Mouse (Mus musculus): Measurements from ENCODE around the gene Nxpe5. TPM values are rescaled to one million over a fixed set of nuclear protein-coding genes. Genes with fewer than 3 reads are reported as not detected.

The Nxpe5 gene
- total and polyA plus RNA-seq, 2 experiments from 2014 or later, result not detected

GRCm38 (mm10) chr5:138277994-138278393 is 52.3 kb downstream of the Nxpe5 start:
- no peak overlapping the region for H3K27ac ChIP-seq (ENCODE audit: low read depth, low read length)
- H3K36me3 ChIP-seq (ENCODE audit: insufficient read depth), result peaks cover 13% of the 10 kb centered on the region; the same call in 1 of the 2 replicates
- DNase-seq, result no peak
- H3K4me1 ChIP-seq (ENCODE audit: insufficient read depth), result peaks cover 28% of the 10 kb centered on the region; the same call in 1 of the 2 replicates
- no peak for ATAC-seq
- TF ChIP-seq CTCF (IDR thresholded peaks at IDR 0.05; ENCODE audit: low read depth), result no peak
- 88% methylated on average over 7 of the region's 7 CpGs for WGBS
- no peaks in the 10 kb centered on the region for H3K27me3 ChIP-seq (ENCODE audit: insufficient read depth, low read length)
- H3K9me3 ChIP-seq (ENCODE audit: low read length), result no peaks in the 10 kb centered on the region
- peak overlapping the region; percentile 61 for H3K4me2 ChIP-seq (ENCODE audit: low read depth)
- no peak overlapping the region for H3K9ac ChIP-seq
- H3K4me3 ChIP-seq (ENCODE audit: low read depth, low read length), result peak overlapping the region; percentile 70; the same call in 1 of the 2 replicates

DNA sequence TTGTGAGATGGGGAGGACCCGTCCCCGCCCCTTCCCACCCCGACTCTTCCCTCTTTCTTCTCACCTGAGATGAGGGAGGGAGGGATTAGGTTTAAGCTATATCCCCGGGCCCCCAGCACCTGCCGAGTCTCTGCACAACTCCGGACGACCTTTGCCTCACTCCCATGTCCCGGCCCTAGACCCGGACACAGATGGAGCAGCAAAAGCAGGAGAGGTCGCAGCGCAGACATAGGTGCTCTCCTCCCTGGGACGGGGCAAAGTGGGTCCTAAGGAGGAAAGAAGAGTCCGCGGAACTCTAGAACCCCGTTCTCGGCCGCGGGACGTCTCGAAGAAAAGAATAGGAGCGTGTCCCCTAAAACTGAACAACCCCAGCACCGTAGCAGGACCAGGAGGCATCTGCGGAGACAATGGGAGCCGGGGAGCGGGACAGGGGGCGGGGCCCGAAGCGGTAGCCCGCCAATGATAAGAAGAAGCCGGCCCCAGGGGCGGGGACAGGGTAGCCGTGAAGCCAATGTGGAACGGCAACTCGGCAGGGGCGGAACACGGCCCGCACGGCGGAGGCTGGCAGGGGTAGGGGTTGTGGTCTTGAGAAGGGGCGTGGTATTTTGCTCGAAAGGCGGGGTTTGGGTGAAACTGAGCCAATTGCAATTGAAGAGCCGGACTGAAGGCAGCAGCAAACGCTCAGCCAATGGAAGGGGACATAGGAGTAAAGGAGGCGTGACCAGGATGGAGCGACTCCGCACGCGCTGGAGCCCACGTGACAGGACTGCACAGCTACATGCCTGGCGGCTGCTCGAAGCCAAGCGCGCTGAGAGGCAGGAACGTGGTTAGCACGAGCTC is 54.1 kb downstream of the Nxpe5 start, which contains the start of the genes Gm43720, Gpc2 and Stag3:
Gene Gm43720, minus strand, starts transcription at position 374 of the 840 bp plus-strand sequence.
Gene Gpc2, minus strand, starts transcription at position 421 of the 840 bp plus-strand sequence.
Gene Stag3, plus strand, starts transcription at position 656 of the 840 bp plus-strand sequence.
- peak within 1 kb of the TSS; percentile 61 for H3K4me2 ChIP-seq (ENCODE audit: low read depth)
- H3K9ac ChIP-seq, result peak within 1 kb of the TSS; percentile 64
- H3K4me3 ChIP-seq (ENCODE audit: low read depth, low read length), result peak within 1 kb of the TSS; percentile 70
- DNase-seq (peak; percentile 99), ATAC-seq (peak; percentile 98)
- no peaks in the 10 kb centered on the region for H3K9me3 ChIP-seq (ENCODE audit: low read length)
- TF ChIP-seq CTCF (IDR thresholded peaks at IDR 0.05; ENCODE audit: low read depth), result peak; percentile 19; the same call in 1 of the 2 replicates
- 3% methylated on average over 56 of the region's 56 CpGs for WGBS
- peak within 1 kb of the TSS; percentile 74 for H3K27ac ChIP-seq (ENCODE audit: low read depth, low read length)
- peaks cover 28% of the 10 kb centered on the region; the same call in 1 of the 2 replicates for H3K4me1 ChIP-seq (ENCODE audit: insufficient read depth)
- H3K36me3 ChIP-seq (ENCODE audit: insufficient read depth), result peaks cover 10% of the 10 kb centered on the region; the same call in 1 of the 2 replicates
- H3K27me3 ChIP-seq (ENCODE audit: insufficient read depth, low read length), result no peaks in the 10 kb centered on the region

- no peak overlapping the region for H3K9ac ChIP-seq
- no peak overlapping the region for H3K27ac ChIP-seq (ENCODE audit: low read depth, low read length)
- H3K4me2 ChIP-seq (ENCODE audit: low read depth), result peak overlapping the region; percentile 61
- peak overlapping the region; percentile 70 for H3K4me3 ChIP-seq (ENCODE audit: low read depth, low read length)
- peaks cover 10% of the 10 kb centered on the region; the same call in 1 of the 2 replicates for H3K36me3 ChIP-seq (ENCODE audit: insufficient read depth)
- H3K9me3 ChIP-seq (ENCODE audit: low read length), result no peaks in the 10 kb centered on the region
- H3K4me1 ChIP-seq (ENCODE audit: insufficient read depth), result peaks cover 27% of the 10 kb centered on the region; the same call in 1 of the 2 replicates
- TF ChIP-seq CTCF (IDR thresholded peaks at IDR 0.05; ENCODE audit: low read depth), result no peak
- ATAC-seq (no peak), DNase-seq (no peak)
- 24% methylated on average over 26 of the region's 26 CpGs for WGBS
- no peaks in the 10 kb centered on the region for H3K27me3 ChIP-seq (ENCODE audit: insufficient read depth, low read length)
Measured at GRCm38 (mm10) chr5:138280425-138280768, 54.7 kb downstream of the Nxpe5 start.

DNA sequence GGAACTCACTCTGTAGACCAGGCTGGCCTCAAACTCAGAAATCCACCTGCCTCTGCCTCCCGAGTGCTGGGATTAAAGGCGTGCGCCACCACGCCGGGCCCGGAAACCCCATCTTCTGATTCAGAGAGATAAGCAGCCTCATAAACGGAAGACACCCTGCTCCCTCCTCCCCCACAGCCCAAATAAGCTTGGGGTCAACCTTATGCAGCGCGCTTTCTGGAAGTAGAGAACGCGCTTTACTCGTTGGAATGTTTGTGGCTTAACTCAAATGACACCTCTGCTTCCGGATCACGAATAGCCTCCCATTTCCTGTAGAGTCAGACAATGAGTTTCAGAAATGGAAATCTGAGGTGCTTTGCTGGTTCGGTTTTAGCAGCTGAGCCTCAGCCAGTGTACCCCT is 55.1 kb downstream of the Nxpe5 start:
- Histone ChIP-seq H3K4me2 (ENCODE audit: low read depth) (peak overlapping the region; percentile 61; the same call in 1 of the 2 replicates), H3K4me3 (ENCODE audit: low read depth, low read length) (no peak overlapping the region), H3K4me1 (ENCODE audit: insufficient read depth) (peaks cover 23% of the 10 kb centered on the region; the same call in 1 of the 2 replicates), H3K27ac (ENCODE audit: low read depth, low read length) (no peak overlapping the region), H3K9me3 (ENCODE audit: low read length) (no peaks in the 10 kb centered on the region), H3K9ac (no peak overlapping the region), H3K27me3 (ENCODE audit: insufficient read depth, low read length) (no peaks in the 10 kb centered on the region), H3K36me3 (ENCODE audit: insufficient read depth) (peaks cover 10% of the 10 kb centered on the region; the same call in 1 of the 2 replicates)
- ATAC-seq, result no peak
- no peak for DNase-seq
- no peak for TF ChIP-seq CTCF (IDR thresholded peaks at IDR 0.05; ENCODE audit: low read depth)
- WGBS, result 95% methylated on average over 15 of the region's 15 CpGs

DNA sequence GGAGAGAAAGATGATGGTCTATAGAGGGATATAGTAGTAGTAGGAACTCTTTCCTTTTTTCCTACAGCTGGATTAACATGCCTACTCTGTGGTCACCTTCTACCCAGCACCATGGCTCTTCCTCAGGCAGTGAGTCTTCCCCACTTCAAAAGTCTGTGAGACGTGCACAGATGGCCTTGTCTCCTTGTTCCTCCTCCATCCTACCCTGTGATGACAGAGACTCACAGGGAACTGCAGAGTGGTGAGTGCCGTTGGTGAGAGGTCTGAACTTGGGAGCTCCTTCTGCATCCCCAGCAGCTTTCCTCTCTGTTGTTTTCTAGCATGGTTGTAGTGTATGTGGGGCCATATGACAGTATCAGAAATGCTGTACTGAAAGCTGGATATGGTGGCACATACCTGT is 56.1 kb downstream of the Nxpe5 start:
- Histone ChIP-seq H3K27ac (ENCODE audit: low read depth, low read length) (no peak overlapping the region), H3K4me1 (ENCODE audit: insufficient read depth) (peaks cover 13% of the 10 kb centered on the region; the same call in 1 of the 2 replicates), H3K9ac (no peak overlapping the region), H3K4me3 (ENCODE audit: low read depth, low read length) (no peak overlapping the region), H3K4me2 (ENCODE audit: low read depth) (no peak overlapping the region), H3K9me3 (ENCODE audit: low read length) (no peaks in the 10 kb centered on the region), H3K27me3 (ENCODE audit: insufficient read depth, low read length) (no peaks in the 10 kb centered on the region), H3K36me3 (ENCODE audit: insufficient read depth) (peaks cover 5% of the 10 kb centered on the region; the same call in 1 of the 2 replicates)
- WGBS, result 86% methylated on average over 2 of the region's 2 CpGs
- no peak for DNase-seq
- no peak for TF ChIP-seq CTCF (IDR thresholded peaks at IDR 0.05; ENCODE audit: low read depth)
- no peak for ATAC-seq

DNA sequence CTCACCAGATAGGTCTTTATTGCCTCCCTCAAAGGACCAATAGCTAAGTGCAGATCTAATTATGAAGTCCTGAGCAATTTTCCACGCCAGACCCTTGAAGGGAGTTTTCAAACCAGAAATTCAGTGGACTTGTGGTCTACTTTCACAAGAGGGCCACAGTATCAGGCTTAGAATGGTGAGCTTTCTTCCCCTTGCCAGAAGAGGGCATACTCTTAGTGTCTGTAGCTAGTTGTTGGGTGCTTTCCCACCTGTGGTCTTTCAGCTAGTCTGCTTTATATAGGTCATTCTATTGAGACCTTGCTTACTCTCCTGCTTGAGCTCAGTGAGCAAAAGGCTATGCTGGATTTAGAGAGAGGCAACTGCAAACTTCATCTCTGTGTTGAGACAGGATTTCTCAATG is 57.8 kb downstream of the Nxpe5 start:
- Histone ChIP-seq H3K4me1 (ENCODE audit: insufficient read depth) (peaks cover 5% of the 10 kb centered on the region; the same call in 1 of the 2 replicates), H3K9me3 (ENCODE audit: low read length) (no peaks in the 10 kb centered on the region), H3K36me3 (ENCODE audit: insufficient read depth) (no peaks in the 10 kb centered on the region), H3K27ac (ENCODE audit: low read depth, low read length) (no peak overlapping the region), H3K4me2 (ENCODE audit: low read depth) (no peak overlapping the region), H3K9ac (no peak overlapping the region), H3K27me3 (ENCODE audit: insufficient read depth, low read length) (no peaks in the 10 kb centered on the region), H3K4me3 (ENCODE audit: low read depth, low read length) (no peak overlapping the region)
- no peak for DNase-seq
- ATAC-seq, result no peak
- WGBS, result 57% methylated on average over 1 of the region's 1 CpGs
- TF ChIP-seq CTCF (IDR thresholded peaks at IDR 0.05; ENCODE audit: low read depth), result peak; percentile 18; the same call in 1 of the 2 replicates

DNA sequence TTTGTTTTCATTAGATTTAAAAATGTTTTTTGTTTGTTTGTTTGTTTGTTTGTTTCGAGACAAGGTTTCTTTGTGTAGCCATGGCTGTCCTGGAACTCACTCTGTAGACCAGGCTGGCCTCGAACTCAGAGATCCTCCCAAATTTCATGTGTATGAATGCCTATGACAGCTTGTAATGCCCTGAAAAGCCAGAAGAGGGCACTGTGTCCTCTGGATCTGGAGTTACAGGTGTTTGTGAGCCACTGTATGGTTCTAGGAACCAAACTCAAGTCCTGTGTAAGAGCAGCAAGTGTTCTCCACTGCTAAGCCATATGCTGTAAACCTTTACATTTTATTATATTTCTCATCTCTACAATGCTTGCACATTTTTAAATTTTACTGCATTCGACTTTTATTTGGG is 62.2 kb downstream of the Nxpe5 start:
- Histone ChIP-seq H3K27me3 (ENCODE audit: insufficient read depth, low read length) (no peaks in the 10 kb centered on the region), H3K36me3 (ENCODE audit: insufficient read depth) (no peaks in the 10 kb centered on the region), H3K27ac (ENCODE audit: low read depth, low read length) (no peak overlapping the region), H3K9ac (no peak overlapping the region), H3K9me3 (ENCODE audit: low read length) (no peaks in the 10 kb centered on the region), H3K4me2 (ENCODE audit: low read depth) (no peak overlapping the region), H3K4me3 (ENCODE audit: low read depth, low read length) (no peak overlapping the region), H3K4me1 (ENCODE audit: insufficient read depth) (no peaks in the 10 kb centered on the region)
- no peak for ATAC-seq
- 0 out of 2 replicates have a peak, but pooled peaks have one; percentile 16 for TF ChIP-seq CTCF (IDR thresholded peaks at IDR 0.05; ENCODE audit: low read depth)
- 76% methylated on average over 3 of the region's 3 CpGs for WGBS
- DNase-seq, result no peak

Data from forebrain, postnatal 0 days (tissue).